Mouse (Mus musculus) lung, postnatal 0 days (tissue): ENCODE data around the gene Gm20388. TPM values are rescaled to one million over a fixed set of nuclear protein-coding genes. Genes with fewer than 3 reads are reported as not detected.

ENCODE experiments used
- ATAC-seq: fragments of 200-750 bp; cut with Nextera tagmentation; 2 replicates; pipeline ENCODE4 v1.8.0; 2017; ENCODE audit warnings: moderate library complexity
- DNase-seq: peaks from one replicate; pipeline ENCODE4 v3.0.0-alpha.2; 2016; ENCODE audit warnings: low spot score
- H3K27ac ChIP-seq: fragments of 300-500 bp; sonication (generic); 2 replicates; pipeline ENCODE4 v1.5.1; 2014; ENCODE audit warnings: antibody characterized with exemption, mild to moderate bottlenecking, low read length, mixed read lengths
- H3K27me3 ChIP-seq: fragments of 300-500 bp; sonication (generic); replicated peaks from 2 replicates; pipeline ENCODE4 v1.6.1; 2014; ENCODE audit warnings: low read length, mixed read lengths; ENCODE audit not compliant: insufficient read depth
- H3K36me3 ChIP-seq: fragments of 300-500 bp; sonication (generic); 2 replicates; pipeline ENCODE4 v1.6.1; 2014; ENCODE audit warnings: low read length, mixed read lengths; ENCODE audit not compliant: insufficient read depth
- H3K4me1 ChIP-seq: fragments of 300-500 bp; sonication (generic); 2 replicates; pipeline ENCODE4 v1.6.1; 2014; ENCODE audit warnings: antibody characterized with exemption, low read depth, low read length, mixed read lengths; ENCODE audit not compliant: insufficient read depth
- H3K4me2 ChIP-seq: fragments of 300-500 bp; sonication (generic); replicated peaks from 2 replicates; pipeline ENCODE4 v1.6.1; 2014; ENCODE audit warnings: low read depth, mild to moderate bottlenecking, low read length, moderate library complexity, mixed read lengths
- H3K4me3 ChIP-seq: fragments of 300-500 bp; sonication (generic); 2 replicates; pipeline ENCODE4 v1.5.1; 2014; ENCODE audit warnings: low read depth, low read length
- H3K9ac ChIP-seq: fragments of 300-500 bp; sonication (generic); replicated peaks from 2 replicates; pipeline ENCODE4 v1.6.1; 2014; ENCODE audit warnings: low read depth, mild to moderate bottlenecking
- H3K9me3 ChIP-seq: fragments of 300-500 bp; sonication (generic); 2 replicates; pipeline ENCODE4 v1.6.1; 2016; ENCODE audit warnings: low read length, mixed read lengths
- CTCF ChIP-seq: IDR thresholded peaks from 2 replicates; pipeline ENCODE4 v1.5.1; 2016; ENCODE audit warnings: antibody characterized with exemption, mild to moderate bottlenecking
- EP300 ChIP-seq: IDR thresholded peaks from 2 replicates; pipeline ENCODE4 v1.6.1; 2016; ENCODE audit warnings: antibody characterized with exemption, mild to moderate bottlenecking, control low read depth
- WGBS: fragments of 180-500 bp; shearing (Covaris S2); extraction: QIAGEN DNeasy Blood & Tissue Kit; methylation state at CpG from one replicate; pipeline ENCODE4 v1.1.7; 2014; 5-methylcytosine and 5-hydroxymethylcytosine counted together
- polyA plus RNA-seq: library from polyadenylated mRNA; unstranded; fragments of >200 nt; fragmentation: Nextera tagmentation; extraction: Ambion mirVana; gene quantifications from 2 replicates; pipeline ENCODE4 v1.2.1, GENCODE M21; 2015

Gm20388 gene
- polyA plus RNA-seq, 1 experiment from 2014 or later: not detected

DNA sequence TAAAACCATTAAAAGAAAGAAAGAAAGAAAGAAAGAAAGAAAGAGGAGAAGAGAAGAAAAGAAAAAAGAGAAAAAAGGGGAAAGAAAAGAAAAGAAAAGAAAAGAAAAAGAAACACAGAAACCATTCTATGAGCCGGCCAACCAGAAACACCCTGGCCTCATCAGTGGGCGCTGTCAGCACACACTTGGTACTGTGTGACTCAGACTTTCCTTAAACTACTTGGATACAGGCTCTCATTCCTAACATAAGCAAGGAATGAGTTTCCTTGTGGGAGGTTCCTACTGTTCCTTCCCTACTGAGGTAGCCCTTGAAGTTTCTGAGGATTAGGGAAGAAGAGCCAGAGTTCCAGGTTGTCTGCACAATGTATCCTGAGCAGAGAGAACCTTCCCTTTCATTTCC, 3420.7 kb downstream of the Gm20388 start:
- Histone ChIP-seq H3K27ac (no peak overlapping the region), H3K4me1 (0 out of 2 replicates have a peak, but pooled peaks cover 4% of the 10 kb centered on the region), H3K4me2 (no peak overlapping the region), H3K36me3 (no peaks in the 10 kb centered on the region), H3K27me3 (0 out of 2 replicates have a peak, but pooled peaks cover 18% of the 10 kb centered on the region), H3K9ac (no peak overlapping the region), H3K9me3 (no peaks in the 10 kb centered on the region), H3K4me3 (no peak overlapping the region)
- no peak for ATAC-seq
- WGBS: 59% methylated on average over 2 of the region's 2 CpGs
- DNase-seq: peak; percentile 63
- TF ChIP-seq EP300 (no peak), CTCF (no peak)

DNA sequence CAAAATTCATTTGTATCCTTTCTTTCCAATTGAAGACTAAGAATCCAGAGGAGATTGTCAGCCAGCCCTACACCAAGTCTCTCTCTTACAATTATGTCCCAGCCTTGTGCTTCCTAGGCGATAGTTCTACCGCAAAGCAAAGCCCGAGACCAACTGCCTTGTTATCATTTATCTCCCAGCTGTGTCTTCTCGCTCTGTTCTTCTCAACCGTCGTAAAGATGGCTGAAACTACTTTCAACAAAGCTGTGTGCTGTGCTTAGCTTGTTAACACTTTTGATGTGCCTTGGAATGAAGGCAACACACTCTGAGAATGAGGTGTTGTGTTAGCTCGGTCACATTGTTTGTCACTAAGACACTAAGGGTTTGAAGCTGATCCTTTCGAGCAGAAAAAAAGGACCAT, 3421.2 kb downstream of the Gm20388 start:
- H3K36me3 ChIP-seq: no peaks in the 10 kb centered on the region
- WGBS: 32% methylated on average over 8 of the region's 8 CpGs

DNA sequence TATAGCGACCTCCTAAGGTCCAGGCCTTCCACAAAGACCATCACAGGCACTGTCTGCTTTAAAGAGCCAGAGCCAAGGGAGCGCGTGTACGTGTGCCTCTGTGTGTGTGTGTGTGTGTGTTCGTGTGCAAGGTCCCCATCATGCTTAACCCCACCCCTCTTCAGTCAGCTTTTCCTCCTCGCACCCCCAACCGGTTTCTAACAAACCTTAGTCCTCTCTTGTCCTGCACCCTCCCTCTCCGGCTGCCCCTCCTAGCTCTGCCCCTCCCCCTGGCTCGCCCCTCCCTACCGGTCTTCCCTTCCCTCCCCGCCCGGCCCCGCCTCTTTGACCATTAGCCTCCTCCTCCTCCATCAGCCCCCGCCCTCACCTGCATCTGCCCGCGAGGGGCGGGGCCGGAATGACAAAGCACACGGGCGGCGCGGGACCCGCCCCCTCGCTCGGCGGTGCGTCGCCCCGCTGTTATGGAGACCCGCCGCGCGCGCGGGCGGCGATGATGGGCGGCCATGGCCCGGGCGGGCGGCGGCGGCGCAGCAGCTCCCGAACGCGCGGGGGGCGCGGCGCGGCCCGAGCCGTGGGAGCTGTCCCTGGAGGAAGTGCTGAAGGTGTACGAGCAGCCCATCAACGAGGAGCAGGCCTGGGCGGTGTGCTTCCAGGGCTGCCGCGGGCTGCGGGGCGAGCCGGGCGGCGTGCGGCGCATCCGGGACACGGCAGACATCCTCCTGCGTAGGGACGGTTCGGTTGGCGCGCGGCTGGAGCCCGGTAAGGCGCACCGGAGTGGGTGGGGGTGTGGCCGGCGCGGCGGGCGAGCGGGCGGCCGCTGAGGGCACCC, 3421.8 kb downstream of the Gm20388 start, which contains the start of gene Spire2:
Spire2 (plus strand) TSS at position 452 of the 829 bp plus-strand sequence.
- H3K36me3 ChIP-seq: no peaks in the 10 kb centered on the region
- H3K27ac ChIP-seq: no peak within 1 kb of the TSS
- DNase-seq (peak; percentile 80), ATAC-seq (peak; percentile 91)
- TF ChIP-seq EP300 (no peak), CTCF (no peak)
- H3K4me2 ChIP-seq: peak within 1 kb of the TSS; percentile 68
- 0 out of 2 replicates have a peak, but pooled peaks cover 18% of the 10 kb centered on the region for H3K27me3 ChIP-seq
- H3K4me1 ChIP-seq: 0 out of 2 replicates have a peak, but pooled peaks cover 4% of the 10 kb centered on the region
- H3K9ac ChIP-seq: no peak within 1 kb of the TSS
- WGBS: 1% methylated on average over 55 of the region's 85 CpGs
- no peaks in the 10 kb centered on the region for H3K9me3 ChIP-seq
- H3K4me3 ChIP-seq: peak within 1 kb of the TSS; percentile 45

More for the DNA sequence above, 3421.2 kb downstream of the Gm20388 start:
- no peaks in the 10 kb centered on the region for H3K9me3 ChIP-seq
- H3K4me1 ChIP-seq: 0 out of 2 replicates have a peak, but pooled peaks cover 4% of the 10 kb centered on the region
- DNase-seq (no peak), ATAC-seq (no peak)
- no peak overlapping the region for H3K4me2 ChIP-seq
- no peak overlapping the region for H3K27ac ChIP-seq
- 0 out of 2 replicates have a peak, but pooled peaks cover 18% of the 10 kb centered on the region for H3K27me3 ChIP-seq
- H3K9ac ChIP-seq: no peak overlapping the region
- no peak for TF ChIP-seq CTCF
- no peak for TF ChIP-seq EP300
- no peak overlapping the region for H3K4me3 ChIP-seq

DNA sequence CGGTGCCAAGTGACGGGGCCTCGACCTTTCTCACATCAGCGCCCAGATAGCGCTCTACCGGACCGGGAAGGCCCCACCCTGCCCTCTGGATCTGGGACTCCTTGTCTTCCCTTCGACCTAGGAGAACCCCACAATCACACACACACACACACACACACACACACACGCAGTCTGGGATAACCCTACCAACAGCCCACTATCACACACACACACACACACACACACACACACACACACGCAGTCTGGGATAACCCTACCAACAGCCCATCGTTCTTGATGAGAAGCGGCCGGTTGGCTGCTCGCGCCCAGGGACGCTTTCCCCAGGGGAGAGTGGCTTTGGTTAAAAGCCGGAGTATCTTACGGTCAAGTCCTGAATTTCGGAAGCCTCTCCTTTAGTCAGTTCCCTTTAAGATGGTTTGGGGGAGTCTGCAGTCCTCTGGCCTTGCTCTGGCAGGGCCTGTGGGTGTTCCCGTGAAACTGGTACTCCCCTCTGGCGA, 3422.5 kb downstream of the Gm20388 start:
- TF ChIP-seq EP300: no peak
- TF ChIP-seq CTCF: no peak
- H3K9me3 ChIP-seq: no peaks in the 10 kb centered on the region
- ATAC-seq: peak; percentile 1; the same call in 1 of the 2 replicates
- no peak overlapping the region for H3K9ac ChIP-seq
- H3K4me1 ChIP-seq: 0 out of 2 replicates have a peak, but pooled peaks cover 4% of the 10 kb centered on the region
- H3K4me3 ChIP-seq: peak overlapping the region; percentile 45
- H3K36me3 ChIP-seq: no peaks in the 10 kb centered on the region
- 4% methylated on average over 17 of the region's 21 CpGs for WGBS
- H3K4me2 ChIP-seq: peak overlapping the region; percentile 68
- no peak for DNase-seq
- no peak overlapping the region for H3K27ac ChIP-seq
- 0 out of 2 replicates have a peak, but pooled peaks cover 18% of the 10 kb centered on the region for H3K27me3 ChIP-seq

DNA sequence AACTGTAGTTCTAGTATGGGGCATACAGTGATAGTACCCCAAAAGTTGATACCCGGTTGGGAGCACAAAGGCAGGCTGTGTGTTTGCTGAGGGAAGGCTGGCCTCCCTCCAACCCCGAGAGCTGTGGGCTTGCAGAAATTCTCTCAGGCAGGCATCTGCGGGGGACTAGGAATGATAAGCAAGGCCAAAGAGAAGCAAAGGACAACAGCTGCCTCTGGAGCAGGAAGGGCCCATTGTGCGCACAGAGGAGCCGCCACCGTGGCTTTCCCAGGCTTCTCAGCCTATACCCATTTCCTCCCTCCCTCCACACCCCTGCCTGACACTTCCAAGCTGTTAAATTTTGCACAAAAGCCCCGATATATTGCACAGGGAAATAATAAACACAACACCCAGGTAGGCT, 3423.2 kb downstream of the Gm20388 start:
- TF ChIP-seq CTCF (no peak), EP300 (no peak)
- H3K9ac ChIP-seq: no peak overlapping the region
- no peaks in the 10 kb centered on the region for H3K9me3 ChIP-seq
- 6% methylated on average over 7 of the region's 7 CpGs for WGBS
- 0 out of 2 replicates have a peak, but pooled peaks cover 4% of the 10 kb centered on the region for H3K4me1 ChIP-seq
- no peak overlapping the region for H3K4me2 ChIP-seq
- no peak for ATAC-seq
- H3K36me3 ChIP-seq: no peaks in the 10 kb centered on the region
- DNase-seq: no peak
- no peak overlapping the region for H3K27ac ChIP-seq
- 0 out of 2 replicates have a peak, but pooled peaks cover 18% of the 10 kb centered on the region for H3K27me3 ChIP-seq
- no peak overlapping the region for H3K4me3 ChIP-seq

DNA sequence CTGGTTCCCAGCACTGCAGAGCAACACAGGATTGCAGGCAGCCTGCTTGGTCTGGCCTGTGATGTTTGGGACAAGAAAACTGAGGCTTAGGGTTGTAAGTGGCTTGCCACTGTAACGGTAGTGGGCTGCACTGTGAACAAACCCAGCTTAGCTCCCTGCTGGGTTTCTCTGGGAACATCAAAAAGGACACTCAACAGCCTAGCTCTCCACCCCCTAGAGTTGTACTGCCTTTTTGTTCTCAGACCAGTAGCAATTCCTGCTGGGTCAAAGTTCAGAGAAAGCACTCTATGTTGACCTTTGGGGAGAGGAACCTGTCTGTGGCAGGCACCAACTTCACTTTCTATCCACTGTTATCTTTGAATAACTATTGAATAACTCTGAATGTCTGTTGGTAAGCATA, 3423.8 kb downstream of the Gm20388 start:
- no peak overlapping the region for H3K4me2 ChIP-seq
- H3K4me3 ChIP-seq: no peak overlapping the region

More for the DNA sequence above, 3423.8 kb downstream of the Gm20388 start:
- H3K27me3 ChIP-seq: 0 out of 2 replicates have a peak, but pooled peaks cover 18% of the 10 kb centered on the region
- H3K9me3 ChIP-seq: no peaks in the 10 kb centered on the region
- ATAC-seq: no peak
- no peak overlapping the region for H3K9ac ChIP-seq
- DNase-seq: no peak
- TF ChIP-seq CTCF (no peak), EP300 (no peak)
- 18% methylated on average over 1 of the region's 1 CpGs for WGBS
- H3K4me1 ChIP-seq: 0 out of 2 replicates have a peak, but pooled peaks cover 4% of the 10 kb centered on the region
- H3K27ac ChIP-seq: no peak overlapping the region
- H3K36me3 ChIP-seq: no peaks in the 10 kb centered on the region
